Mouse (Mus musculus): ENCODE data around the gene Ogfod2.

Ogfod2 gene

DNA sequence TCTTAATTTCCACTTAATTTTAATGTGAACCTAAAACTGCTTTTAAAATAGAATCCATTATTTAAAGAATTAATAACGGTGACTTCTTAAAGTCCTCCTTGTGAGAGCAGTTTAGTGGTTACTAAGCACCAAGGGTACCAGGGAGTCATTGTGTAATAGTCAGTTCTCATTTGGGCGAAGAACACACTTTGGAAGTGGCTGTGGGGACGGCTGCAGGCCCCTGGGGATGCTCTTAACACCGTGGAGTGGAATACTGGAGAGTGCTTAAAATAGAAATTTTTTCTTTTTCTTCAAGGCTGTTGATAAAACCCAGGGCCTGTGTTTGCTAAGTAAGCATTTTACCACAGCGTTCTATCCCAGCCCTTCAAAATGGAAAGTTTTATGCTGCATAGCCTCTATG is 43.8 kb downstream of the Ogfod2 start:
- DNase-seq (ENCODE audit: low spot score in 2 of 2): no peak

DNA sequence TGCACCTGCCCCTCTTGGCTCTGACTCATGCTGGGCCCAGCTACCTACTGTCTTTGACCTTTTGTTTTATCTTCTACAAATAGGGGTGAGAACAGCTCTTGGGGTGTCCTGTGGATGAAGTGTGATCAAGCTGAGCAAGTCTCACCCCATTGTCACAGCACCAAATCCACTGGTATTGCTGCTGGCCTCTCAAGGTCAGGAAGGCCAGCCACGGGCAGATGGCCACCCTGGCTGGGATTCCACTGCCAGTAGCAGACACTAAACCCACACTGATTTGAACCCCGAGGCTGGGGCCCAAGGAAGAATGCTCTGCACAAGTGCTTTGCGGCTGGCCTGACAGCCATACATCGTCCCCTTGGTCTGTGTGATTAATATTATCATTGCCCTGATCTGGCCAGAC is 46.2 kb downstream of the Ogfod2 start:
- no peak for DNase-seq (ENCODE audit: low spot score in 2 of 2)

DNA sequence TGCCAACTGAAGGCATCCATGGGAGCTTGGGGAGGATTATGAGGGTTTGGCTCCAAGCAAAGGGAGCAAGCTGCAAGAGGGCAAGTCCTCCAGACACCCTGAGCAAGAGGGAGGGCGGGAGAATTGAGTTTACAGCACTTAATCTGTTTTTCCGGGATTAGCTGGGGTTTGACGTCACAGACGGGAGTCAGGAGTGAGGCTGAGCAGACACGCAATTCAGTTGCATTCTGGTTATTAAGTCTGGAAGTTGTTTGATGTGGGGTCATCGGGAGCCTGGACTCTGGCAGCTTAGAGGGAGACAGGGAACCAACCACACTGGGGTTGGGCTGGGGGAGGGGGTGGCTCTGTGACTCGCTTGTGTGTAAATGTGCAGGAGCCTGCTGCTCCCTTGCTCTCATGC is 47.4 kb downstream of the Ogfod2 start:
- DNase-seq (ENCODE audit: low spot score in 2 of 2): no peak

DNA sequence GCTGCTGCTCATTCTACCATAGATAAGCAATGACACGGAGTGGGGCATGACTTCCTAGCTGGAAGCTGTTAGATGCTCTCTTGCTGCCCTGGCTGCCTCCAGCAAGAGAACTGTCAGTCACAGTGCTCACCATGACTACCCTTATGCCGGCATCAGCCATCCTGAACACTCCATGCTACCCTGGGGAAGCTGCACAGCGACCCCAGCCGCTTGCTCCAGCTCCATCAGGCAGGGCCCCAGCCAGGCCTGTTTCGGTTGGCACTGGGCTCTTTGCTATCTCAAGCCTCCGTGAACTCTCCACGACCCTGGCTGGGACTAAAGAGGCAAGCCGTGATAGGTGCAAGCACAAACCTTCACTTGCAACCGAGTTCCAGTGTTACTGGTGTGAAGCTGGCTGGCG is 49.7 kb downstream of the Ogfod2 start:
- DNase-seq (ENCODE audit: low spot score in 2 of 2): no peak

DNA sequence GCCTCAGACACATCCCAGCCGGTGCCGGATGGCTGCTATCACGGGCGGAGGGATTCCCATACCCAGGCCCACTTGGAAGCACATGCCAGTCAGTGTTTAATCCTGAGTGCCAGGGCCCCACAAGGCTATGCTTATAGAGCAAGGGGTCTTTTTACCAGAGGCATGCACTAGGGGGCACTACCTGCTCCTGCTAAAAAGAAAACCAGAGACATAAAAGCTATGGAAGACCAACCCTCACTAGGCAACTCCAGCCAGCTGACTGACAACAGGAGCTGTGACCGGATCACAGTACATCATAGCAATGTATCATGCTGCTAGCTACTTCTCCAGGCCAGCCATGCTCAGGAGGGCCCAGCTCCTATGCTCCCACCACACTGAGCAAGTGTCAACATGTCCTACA is 50.5 kb downstream of the Ogfod2 start:
- DNase-seq (ENCODE audit: low spot score in 2 of 2): peak in 1 of 2 experiments; percentile 35

DNA sequence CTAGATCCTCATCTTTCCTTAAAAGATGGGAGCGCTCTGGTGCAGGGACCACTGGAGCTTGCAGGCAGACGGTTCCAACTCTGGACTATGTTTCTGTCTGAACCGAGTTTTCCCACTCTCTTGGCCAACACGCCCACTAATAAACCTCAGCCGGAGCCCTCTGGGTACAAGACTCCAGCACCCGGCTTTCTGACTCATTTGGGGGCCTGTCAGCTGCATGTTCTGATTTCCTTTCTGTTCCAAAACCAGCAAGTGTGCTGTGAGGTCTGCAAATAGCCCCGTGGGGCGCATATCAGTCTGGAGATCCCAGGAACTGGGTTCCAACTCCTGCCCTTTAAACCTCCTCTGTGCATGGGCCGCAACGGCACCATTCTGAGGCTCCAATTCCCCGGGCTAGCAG is 51.3 kb downstream of the Ogfod2 start:
- no peak for DNase-seq (ENCODE audit: low spot score in 2 of 2)
